Mouse (Mus musculus) liver, adult 2 months (tissue): ENCODE measurements around the gene Olfr1395.
"Not testable (repeated sequence)": the region's sequence is repeated elsewhere in the genome, so short reads cannot be mapped to it uniquely, and the experiment has no call there.

ENCODE experiments used
- CTCF ChIP-seq: fragments of 200-500 bp; IDR thresholded peaks from 2 replicates; pipeline ENCODE4 v1.5.1; 2011; ENCODE audit warnings: low read depth, low read length, control low read depth
- POLR2A ChIP-seq: fragments of 200-500 bp; IDR thresholded peaks from 2 replicates; pipeline ENCODE4 v1.6.1; 2011; ENCODE audit warnings: low read length, control low read depth; ENCODE audit not compliant: insufficient read depth; ENCODE audit errors: extremely low read depth

GRCm38 (mm10) chr11:49176047-49176779 is 34.1 kb downstream of the Olfr1395 start:
- not testable (repeated sequence) for TF ChIP-seq CTCF, POLR2A
